Mouse (Mus musculus) urinary bladder, adult 2 months (tissue): ENCODE measurements around the gene Scn4a. TPM values are rescaled to one million over a fixed set of nuclear protein-coding genes. Genes with fewer than 3 reads are reported as not detected.

Source experiments
- DNase-seq: peaks from one replicate; pipeline ENCODE4 v3.0.0; 2022; ENCODE audit warnings: low spot score
- polyA plus RNA-seq: library from polyadenylated mRNA; depleted of rRNA; stranded (reverse); fragments of >200 nt; gene quantifications from 2 replicates; pipeline ENCODE4 v1.2.3, GENCODE M21; 2012; rRNA removed

The Scn4a gene
- polyA plus RNA-seq, 1 experiment: 0.10 TPM

DNA sequence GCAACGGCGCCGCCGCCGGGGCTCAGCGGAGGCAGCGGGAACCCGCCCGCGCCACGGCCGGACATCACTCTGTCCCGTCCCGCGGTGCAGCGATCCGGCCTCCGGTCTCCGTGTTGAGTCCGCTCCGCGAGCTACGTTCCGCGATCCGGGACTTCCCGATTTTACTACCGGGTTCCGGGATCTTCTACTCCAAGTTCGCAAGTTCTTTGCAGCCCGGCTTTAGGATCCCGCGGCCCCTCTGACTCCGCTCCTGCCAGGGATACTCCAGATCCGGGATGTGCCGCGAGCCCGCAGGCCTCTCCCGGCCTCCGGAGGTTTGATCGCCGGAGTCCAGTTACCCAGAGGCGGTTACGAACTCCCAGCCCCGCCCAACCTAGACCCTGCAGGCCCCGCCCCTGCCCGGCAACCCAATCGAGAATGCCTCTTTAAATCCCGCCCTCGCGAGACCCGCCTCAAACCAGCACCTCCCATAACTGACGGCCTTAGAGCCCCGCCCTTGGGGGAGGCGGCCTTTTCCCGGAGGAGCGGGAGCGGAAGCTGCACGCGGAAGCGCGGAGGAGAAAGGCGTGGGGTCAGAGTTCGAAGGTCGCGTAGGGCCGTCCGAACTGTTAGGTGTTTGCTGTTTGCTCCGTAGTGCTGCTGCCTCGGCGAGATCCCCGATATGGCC, 80.3 kb downstream of the Scn4a start, which contains the start of gene Smarcd2:
TSS of gene Smarcd2 (minus strand) at position 329 of the 667 bp plus-strand sequence.
- DNase-seq: peak; percentile 97

DNA sequence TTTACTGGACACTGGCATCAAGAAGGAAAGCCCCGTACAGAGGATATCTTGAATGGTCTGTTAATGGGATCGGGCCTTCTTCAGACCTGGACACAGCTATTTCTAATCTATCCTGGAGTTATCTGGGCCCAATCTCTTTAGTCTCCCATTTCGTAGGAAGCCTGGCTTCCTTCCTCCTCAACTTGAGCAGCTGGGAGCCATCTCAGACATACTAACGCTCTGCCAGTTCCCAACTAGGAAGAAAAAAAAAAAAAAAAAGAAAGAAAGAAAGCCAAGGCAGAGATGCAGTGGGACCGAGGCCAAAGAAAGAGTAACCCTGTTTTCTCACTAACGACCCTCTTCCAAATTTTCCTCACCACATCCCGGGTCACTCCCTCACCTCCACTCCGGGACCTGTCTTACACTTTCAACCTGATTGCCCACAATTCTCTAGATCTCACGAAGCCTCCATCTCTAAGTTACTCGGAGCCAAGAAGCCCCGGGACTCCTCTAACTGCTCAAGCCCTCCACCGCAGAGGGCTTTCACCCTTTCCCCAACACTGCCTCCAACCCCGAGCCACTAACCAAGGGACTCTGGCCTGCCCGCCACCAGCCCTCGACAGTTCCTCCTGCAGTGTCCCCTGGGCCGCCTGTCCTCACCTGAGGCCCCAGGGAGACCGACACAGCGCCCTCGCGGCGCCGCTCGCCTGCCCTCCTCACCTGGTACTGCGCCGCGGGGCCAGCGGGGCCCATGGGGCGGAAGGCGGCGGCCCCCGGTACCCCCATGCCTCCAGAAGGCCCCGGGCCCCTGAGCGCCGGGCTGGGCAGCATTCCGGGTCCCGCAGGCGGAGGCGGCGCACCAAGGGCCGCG, 81.1 kb downstream of the Scn4a start:
- DNase-seq: no peak

DNA sequence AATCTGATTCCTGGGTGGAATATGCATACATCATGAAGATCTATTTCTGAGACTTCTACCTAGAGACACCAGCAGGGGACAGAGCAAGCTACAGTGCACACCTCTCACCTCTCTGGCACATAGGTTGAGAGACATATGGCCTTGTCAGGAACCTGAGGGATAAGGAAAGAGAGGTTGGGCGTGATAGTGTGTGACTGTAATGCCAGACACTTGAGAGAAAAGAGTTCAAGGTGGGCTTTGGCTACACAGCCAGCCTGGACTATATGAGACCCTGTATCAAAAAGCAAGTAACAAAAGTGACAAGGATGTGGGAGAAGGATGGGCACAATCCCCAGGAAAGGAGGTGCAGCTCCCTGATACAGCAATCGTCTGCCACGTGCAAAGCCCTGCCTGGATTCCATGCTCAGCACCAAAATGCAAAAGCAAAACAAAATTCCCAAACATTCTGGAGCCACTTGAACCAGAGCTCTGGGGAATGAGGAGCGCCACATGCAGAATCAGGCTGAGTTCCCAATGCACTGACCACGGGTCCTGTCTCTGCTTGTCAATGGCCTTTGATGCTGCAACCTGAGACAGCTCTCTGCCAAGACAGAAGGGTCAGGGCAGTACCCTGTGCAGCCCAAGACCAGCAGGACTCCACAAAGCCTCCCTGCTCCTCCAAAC, 81.8 kb downstream of the Scn4a start:
- no peak for DNase-seq

- no peak for DNase-seq
Measured at GRCm38 (mm10) chr11:106269060-106269431, 84.0 kb downstream of the Scn4a start.

Other genes starting within 250 kb of the Scn4a start
- gene Gm10840, start 192.4 kb downstream of the Scn4a start, polyA plus RNA-seq: not detected in 2 replicates
- 14.8 and 16.5 TPM in 2 replicates for gene Limd2, start 192.4 kb downstream of the Scn4a start, polyA plus RNA-seq
- 27.1 and 29.6 TPM in 2 replicates for gene Strada, start 151.1 kb downstream of the Scn4a start, polyA plus RNA-seq
- gene Ccdc47, start 136.9 kb downstream of the Scn4a start, polyA plus RNA-seq: 61.2 and 68.6 TPM in 2 replicates
- gene Ddx42, start 136.4 kb downstream of the Scn4a start, polyA plus RNA-seq: 29.2 and 34.3 TPM in 2 replicates
- 26.7 and 27.0 TPM in 2 replicates for gene Ftsj3, start 97.2 kb downstream of the Scn4a start, polyA plus RNA-seq
- gene Psmc5, start 97.1 kb downstream of the Scn4a start, polyA plus RNA-seq: 152 and 156 TPM in 2 replicates
- 105 and 110 TPM in 2 replicates for gene Smarcd2, start 80.3 kb downstream of the Scn4a start, polyA plus RNA-seq
- 0.11 and 0.19 TPM in 2 replicates for gene Tcam1, start 76.6 kb downstream of the Scn4a start, polyA plus RNA-seq
- gene Gh, start 51.4 kb downstream of the Scn4a start, polyA plus RNA-seq: not detected in 2 replicates
- gene Cd79b, start 38.5 kb downstream of the Scn4a start, polyA plus RNA-seq: 1.3 and 1.7 TPM in 2 replicates
- 0.27 and 0.33 TPM in 2 replicates for gene Prr29, start 12.2 kb upstream of the Scn4a start, polyA plus RNA-seq
- gene Icam2, start 34.8 kb upstream of the Scn4a start, polyA plus RNA-seq: 13.2 and 16.3 TPM in 2 replicates
- 11.6 and 12.0 TPM in 2 replicates for gene Ern1, start 134.6 kb upstream of the Scn4a start, polyA plus RNA-seq